Mouse (Mus musculus): ENCODE data around the gene Msx2.

DNA sequence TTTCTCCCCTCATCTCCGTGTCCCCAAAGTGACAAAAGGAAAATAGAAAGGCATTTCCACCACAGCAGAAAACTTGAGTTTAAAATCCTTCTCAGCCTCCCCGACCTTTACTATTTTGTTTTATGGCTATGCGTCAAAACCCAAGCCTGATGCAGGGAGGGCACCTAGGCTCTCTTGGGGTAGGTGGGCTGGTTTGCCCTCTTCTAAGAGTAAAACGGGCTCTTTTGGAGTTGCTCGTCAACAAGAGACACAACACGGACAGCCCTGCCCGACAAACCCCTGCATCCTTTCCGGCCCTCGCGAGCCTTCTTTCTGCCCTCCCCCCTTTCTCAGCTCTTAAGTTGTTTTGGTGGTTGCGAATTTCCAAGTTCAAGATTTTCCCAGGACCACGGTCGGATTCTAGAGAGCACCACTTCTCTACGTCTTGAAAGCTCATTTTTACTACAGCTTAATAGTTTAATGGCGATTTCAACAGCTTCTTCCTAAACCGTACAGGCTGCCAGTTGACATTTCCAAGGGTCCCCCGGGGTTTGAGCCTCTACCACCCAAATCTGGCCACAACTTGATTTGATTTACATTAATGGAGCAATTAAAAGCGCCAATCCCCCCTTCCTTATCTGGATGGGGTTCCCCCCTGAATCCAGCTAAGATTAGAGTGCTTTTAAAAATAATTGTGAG lies 6.5 kb downstream of the Msx2 start:
- TF ChIP-seq GATA1 (IDR thresholded peaks at IDR 0.05; ENCODE audit: low read length) (no peak), TAL1 (IDR thresholded peaks at IDR 0.05; ENCODE audit: low read length) (no peak)
